Comparison of ENCODE assay signal across 1 mouse cellular context in the genomic region with DNA sequence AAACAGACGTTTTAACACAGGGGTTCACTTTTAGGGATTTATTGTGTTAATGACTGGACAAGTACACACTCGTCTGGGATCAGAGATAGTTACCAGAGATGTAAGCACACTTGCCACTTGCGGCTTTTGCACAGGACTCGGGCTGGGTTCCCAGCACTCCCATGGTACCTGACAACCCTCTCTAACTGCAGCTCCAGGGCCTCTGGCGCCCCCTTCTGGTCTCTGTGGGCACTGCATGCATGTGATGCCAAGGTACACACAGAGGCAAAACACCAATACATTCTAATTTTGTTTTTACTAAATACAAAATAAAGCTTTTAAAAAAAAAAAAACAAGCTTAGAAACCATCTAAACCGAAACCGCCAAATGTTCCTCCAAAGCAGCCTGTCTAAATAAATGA.
TF ChIP-seq lines count a peak whose summit lies in the region.

No protein-coding gene starts in this region.

TF ChIP-seq in MEL, 35 proteins besides CTCF, POLR2A, EP300 and RAD21 (continued from another document):
- TF ChIP-seq ZMIZ1 (IDR thresholded peaks at IDR 0.05; ENCODE audit: low read depth, low read length) = no peak
TF ChIP-seq in MEL: peak in this region for 0.
